Mouse (Mus musculus) MEL (cell line): ENCODE results near the gene Ift81. TPM values are rescaled to one million over a fixed set of nuclear protein-coding genes. Genes with fewer than 3 reads are reported as not detected.

Experiments used
- DNase-seq: peaks from one replicate; pipeline ENCODE4 v3.0.0; 2011; ENCODE audit warnings: low read depth, low spot score
- H3K27ac ChIP-seq: 2 replicates; pipeline ENCODE4 v1.5.1; 2012; ENCODE audit warnings: low read depth, mild to moderate bottlenecking, control low read depth, low read length, moderate library complexity; ENCODE audit not compliant: control insufficient read depth
- H3K27me3 ChIP-seq, 2 experiments: fragments of 150-350 bp in 1 of 2; sonication (generic) in 1 of 2; 2 replicates each; pipeline ENCODE4 v1.6.1; 2012; ENCODE audit warnings: low read length in 2 of 2, mild to moderate bottlenecking in 2 of 2, improper control_type of control experiment in 1 of 2, moderate library complexity in 1 of 2; ENCODE audit not compliant: insufficient read depth in 2 of 2, control insufficient read depth in 1 of 2
- H3K36me3 ChIP-seq, 2 experiments: 2 replicates each; pipeline ENCODE4 v1.6.1; 2012 to 2014; ENCODE audit warnings: low read length in 2 of 2, improper control_type of control experiment in 1 of 2, inconsistent platforms in 1 of 2, mild to moderate bottlenecking in 1 of 2; ENCODE audit not compliant: insufficient read depth in 2 of 2, control insufficient read depth in 1 of 2
- H3K4me1 ChIP-seq, 2 experiments: fragments of 150-350 bp in 1 of 2; sonication (generic) in 1 of 2; 2 replicates each; pipeline ENCODE4 v1.6.1; 2012; ENCODE audit warnings: low read length in 2 of 2, improper control_type of control experiment in 1 of 2, mild to moderate bottlenecking in 1 of 2; ENCODE audit not compliant: insufficient read depth in 2 of 2, control insufficient read depth in 1 of 2
- H3K4me3 ChIP-seq, 2 experiments: fragments of 150-350 bp in 1 of 2; sonication (generic) in 1 of 2; 2 replicates each; pipeline ENCODE4 v1.5.1; 2012; ENCODE audit warnings: low read depth in 2 of 2, low read length in 2 of 2, mild to moderate bottlenecking in 2 of 2, moderate library complexity in 2 of 2, control low read depth in 1 of 2, improper control_type of control experiment in 1 of 2; ENCODE audit not compliant: control insufficient read depth in 1 of 2, insufficient read depth in 1 of 2
- H3K79me2 ChIP-seq: 2 replicates; pipeline ENCODE4 v1.6.1; 2012; ENCODE audit warnings: mild to moderate bottlenecking, low read length, moderate library complexity; ENCODE audit not compliant: control insufficient read depth, poor library complexity, insufficient read depth
- H3K9ac ChIP-seq: 2 replicates; pipeline ENCODE4 v1.6.1; 2012; ENCODE audit warnings: low read depth, mild to moderate bottlenecking, control low read depth, low read length, moderate library complexity; ENCODE audit not compliant: control insufficient read depth, poor library complexity, severe bottlenecking
- H3K9me3 ChIP-seq: fragments of 150-350 bp; sonication (generic); replicated peaks from 2 replicates; pipeline ENCODE4 v1.6.1; 2012; ENCODE audit warnings: mild to moderate bottlenecking, low read length, improper control_type of control experiment, moderate library complexity; ENCODE audit not compliant: insufficient read depth
- BHLHE40 ChIP-seq: IDR thresholded peaks from 2 replicates; pipeline ENCODE4 v1.6.1; 2012; ENCODE audit warnings: low read depth, mild to moderate bottlenecking, inconsistent platforms, low read length, improper control_type of control experiment, borderline replicate concordance
- CHD1 ChIP-seq: IDR thresholded peaks from 2 replicates; pipeline ENCODE4 v1.6.1; 2012; ENCODE audit warnings: low read depth, mild to moderate bottlenecking, inconsistent platforms, low read length, improper control_type of control experiment
- CHD2 ChIP-seq: IDR thresholded peaks from 2 replicates; pipeline ENCODE4 v1.6.1; 2011; ENCODE audit warnings: low read length, improper control_type of control experiment
- CTCF ChIP-seq, 3 experiments: IDR thresholded peaks in 2 of 3; conservative IDR thresholded peaks in 1 of 3; 2 replicates each; pipeline ENCODE4 v1.5.1; 2011 to 2012; ENCODE audit warnings: low read length in 3 of 3, low read depth in 2 of 3, mild to moderate bottlenecking in 2 of 3, improper control_type of control experiment in 1 of 3, inconsistent platforms in 1 of 3, mixed read lengths in 1 of 3, moderate library complexity in 1 of 3; ENCODE audit not compliant: control insufficient read depth in 1 of 3, insufficient read depth in 1 of 3, poor library complexity in 1 of 3, severe bottlenecking in 1 of 3
- E2F4 ChIP-seq: IDR thresholded peaks from 2 replicates; pipeline ENCODE4 v1.6.1; 2011; ENCODE audit warnings: low read depth, low read length, improper control_type of control experiment, borderline replicate concordance
- EP300 ChIP-seq, 2 experiments: IDR thresholded peaks; 2 replicates each; pipeline ENCODE4 v1.6.1; 2011; ENCODE audit warnings: improper control_type of control experiment in 2 of 2, low read length in 2 of 2, low read depth in 1 of 2, mild to moderate bottlenecking in 1 of 2
- ETS1 ChIP-seq: IDR thresholded peaks from 2 replicates; pipeline ENCODE4 v1.6.1; 2012; ENCODE audit warnings: low read depth, mild to moderate bottlenecking, inconsistent platforms, low read length, improper control_type of control experiment, moderate library complexity
- GABPA ChIP-seq: IDR thresholded peaks from 2 replicates; pipeline ENCODE4 v1.6.1; 2012; ENCODE audit warnings: low read depth, mild to moderate bottlenecking, inconsistent platforms, low read length, improper control_type of control experiment, moderate library complexity
- GATA1 ChIP-seq: IDR thresholded peaks from 2 replicates; pipeline ENCODE4 v1.6.1; 2011; ENCODE audit warnings: low read depth, low read length, improper control_type of control experiment
- HCFC1 ChIP-seq: IDR thresholded peaks from 2 replicates; pipeline ENCODE4 v1.6.1; 2012; ENCODE audit warnings: low read depth, mild to moderate bottlenecking, inconsistent platforms, low read length, improper control_type of control experiment, moderate library complexity
- JUND ChIP-seq: IDR thresholded peaks from 2 replicates; pipeline ENCODE4 v1.6.1; 2011; ENCODE audit warnings: low read depth, mild to moderate bottlenecking, improper control_type of control experiment, low read length
- MAFK ChIP-seq: IDR thresholded peaks from 2 replicates; pipeline ENCODE4 v1.6.1; 2011; ENCODE audit warnings: low read depth, mild to moderate bottlenecking, low read length, improper control_type of control experiment, borderline replicate concordance
- MAX ChIP-seq: IDR thresholded peaks from 2 replicates; pipeline ENCODE4 v1.6.1; 2011; ENCODE audit warnings: low read length, improper control_type of control experiment
- MAZ ChIP-seq: IDR thresholded peaks from 2 replicates; pipeline ENCODE4 v1.6.1; 2012; ENCODE audit warnings: low read depth, mild to moderate bottlenecking, inconsistent platforms, low read length, improper control_type of control experiment
- MEF2A ChIP-seq: IDR thresholded peaks from 2 replicates; pipeline ENCODE4 v1.6.1; 2014; ENCODE audit warnings: low read depth, mild to moderate bottlenecking, inconsistent platforms, low read length, improper control_type of control experiment; ENCODE audit not compliant: poor library complexity, insufficient replicate concordance, severe bottlenecking; ENCODE audit errors: extremely low read depth
- MXI1 ChIP-seq: IDR thresholded peaks from 2 replicates; pipeline ENCODE4 v1.6.1; 2011; ENCODE audit warnings: mild to moderate bottlenecking, low read depth, low read length, improper control_type of control experiment
- MYB ChIP-seq: IDR thresholded peaks from 2 replicates; pipeline ENCODE4 v1.6.1; 2011; ENCODE audit warnings: mild to moderate bottlenecking, low read depth, low read length, improper control_type of control experiment
- NELFE ChIP-seq: IDR thresholded peaks from 2 replicates; pipeline ENCODE4 v1.6.1; 2011; ENCODE audit warnings: low read depth, low read length, improper control_type of control experiment
- NRF1 ChIP-seq: IDR thresholded peaks from 2 replicates; pipeline ENCODE4 v1.6.1; 2014; ENCODE audit warnings: low read depth, mild to moderate bottlenecking, inconsistent platforms, low read length, improper control_type of control experiment, moderate library complexity; ENCODE audit not compliant: poor library complexity, insufficient read depth, severe bottlenecking
- POLR2A ChIP-seq, 2 experiments: IDR thresholded peaks; 2 replicates each; pipeline ENCODE4 v1.6.1; 2011 to 2012; ENCODE audit warnings: low read length in 2 of 2, mild to moderate bottlenecking in 2 of 2, control low read depth in 1 of 2, improper control_type of control experiment in 1 of 2, low read depth in 1 of 2, moderate library complexity in 1 of 2; ENCODE audit not compliant: control insufficient read depth in 1 of 2, insufficient read depth in 1 of 2, poor library complexity in 1 of 2
- POLR2AphosphoS2 ChIP-seq: IDR thresholded peaks from 2 replicates; pipeline ENCODE4 v1.6.1; 2011; ENCODE audit warnings: low read length, improper control_type of control experiment
- POLR2AphosphoS5 ChIP-seq: IDR thresholded peaks from 2 replicates; pipeline ENCODE4 v1.6.1; 2012; ENCODE audit warnings: low read depth, borderline replicate concordance, mild to moderate bottlenecking, inconsistent platforms, low read length, moderate library complexity, mixed read lengths
- RAD21 ChIP-seq: IDR thresholded peaks from 2 replicates; pipeline ENCODE4 v1.6.1; 2011; ENCODE audit warnings: mild to moderate bottlenecking, low read depth, low read length, improper control_type of control experiment
- RCOR1 ChIP-seq: IDR thresholded peaks from 2 replicates; pipeline ENCODE4 v1.6.1; 2012; ENCODE audit warnings: low read depth, mild to moderate bottlenecking, inconsistent platforms, low read length, improper control_type of control experiment
- SIN3A ChIP-seq: IDR thresholded peaks from 2 replicates; pipeline ENCODE4 v1.6.1; 2012; ENCODE audit warnings: low read length, improper control_type of control experiment, inconsistent platforms
- TAL1 ChIP-seq: IDR thresholded peaks from 2 replicates; pipeline ENCODE4 v1.6.1; 2012; ENCODE audit warnings: mild to moderate bottlenecking, inconsistent platforms, low read length, moderate library complexity, mixed read lengths
- TBP ChIP-seq: IDR thresholded peaks from 2 replicates; pipeline ENCODE4 v1.8.0; 2011; ENCODE audit warnings: low read depth, low read length, improper control_type of control experiment
- TCF12 ChIP-seq: IDR thresholded peaks from 2 replicates; pipeline ENCODE4 v1.6.1; 2014; ENCODE audit warnings: low read depth, mild to moderate bottlenecking, inconsistent platforms, low read length, improper control_type of control experiment, moderate library complexity
- UBTF ChIP-seq: IDR thresholded peaks from 2 replicates; pipeline ENCODE4 v1.6.1; 2012; ENCODE audit warnings: low read depth, mild to moderate bottlenecking, inconsistent platforms, low read length, improper control_type of control experiment, moderate library complexity, borderline replicate concordance; ENCODE audit not compliant: insufficient read depth
- USF1 ChIP-seq: IDR thresholded peaks from 2 replicates; pipeline ENCODE4 v1.6.1; 2014; ENCODE audit warnings: low read depth, mild to moderate bottlenecking, inconsistent platforms, low read length, improper control_type of control experiment, moderate library complexity
- USF2 ChIP-seq, 2 experiments: IDR thresholded peaks; 2 replicates each; pipeline ENCODE4 v1.6.1; 2011 to 2012; ENCODE audit warnings: improper control_type of control experiment in 2 of 2, low read length in 2 of 2, borderline replicate concordance in 1 of 2, inconsistent platforms in 1 of 2, low read depth in 1 of 2, mild to moderate bottlenecking in 1 of 2; ENCODE audit not compliant: insufficient read depth in 1 of 2
- ZC3H11A ChIP-seq: IDR thresholded peaks from 2 replicates; pipeline ENCODE4 v1.6.1; 2012; ENCODE audit warnings: low read depth, mild to moderate bottlenecking, inconsistent platforms, low read length, improper control_type of control experiment
- ZKSCAN1 ChIP-seq: IDR thresholded peaks from 2 replicates; pipeline ENCODE4 v1.6.1; 2012; ENCODE audit warnings: low read depth, mild to moderate bottlenecking, inconsistent platforms, low read length, improper control_type of control experiment, moderate library complexity
- ZMIZ1 ChIP-seq: IDR thresholded peaks from 2 replicates; pipeline ENCODE4 v1.6.1; 2012; ENCODE audit warnings: low read depth, mild to moderate bottlenecking, inconsistent platforms, low read length, improper control_type of control experiment, moderate library complexity
- ZNF384 ChIP-seq: IDR thresholded peaks from 2 replicates; pipeline ENCODE4 v1.6.1; 2012; ENCODE audit warnings: low read depth, mild to moderate bottlenecking, inconsistent platforms, low read length, improper control_type of control experiment
- polyA plus RNA-seq, 2 experiments: library from polyadenylated mRNA; stranded (reverse) in 1 of 2; unstranded in 1 of 2; fragments of >175 nt in 1 of 2; fragments of >200 nt in 1 of 2; gene quantifications; 2 replicates each; pipeline versions ENCODE4 v1.2.1 to v1.2.4; 2012; ENCODE audit warnings: low replicate concordance in 2 of 2, low read depth in 1 of 2; ENCODE audit not compliant: insufficient read length in 2 of 2, insufficient read depth in 1 of 2, missing spikeins in 1 of 2
- total RNA-seq: library from RNA; depleted of rRNA; stranded (reverse); fragments of 300-350 nt; gene quantifications from 2 replicates; pipeline ENCODE4 v1.2.3, GENCODE M21; 2012; rRNA removed

Ift81 gene
- total RNA-seq (1.5 TPM in 2 replicates), polyA plus RNA-seq (1 to 10 TPM in 1 of 2 experiments, not detected in 1; 1.9 TPM)

DNA sequence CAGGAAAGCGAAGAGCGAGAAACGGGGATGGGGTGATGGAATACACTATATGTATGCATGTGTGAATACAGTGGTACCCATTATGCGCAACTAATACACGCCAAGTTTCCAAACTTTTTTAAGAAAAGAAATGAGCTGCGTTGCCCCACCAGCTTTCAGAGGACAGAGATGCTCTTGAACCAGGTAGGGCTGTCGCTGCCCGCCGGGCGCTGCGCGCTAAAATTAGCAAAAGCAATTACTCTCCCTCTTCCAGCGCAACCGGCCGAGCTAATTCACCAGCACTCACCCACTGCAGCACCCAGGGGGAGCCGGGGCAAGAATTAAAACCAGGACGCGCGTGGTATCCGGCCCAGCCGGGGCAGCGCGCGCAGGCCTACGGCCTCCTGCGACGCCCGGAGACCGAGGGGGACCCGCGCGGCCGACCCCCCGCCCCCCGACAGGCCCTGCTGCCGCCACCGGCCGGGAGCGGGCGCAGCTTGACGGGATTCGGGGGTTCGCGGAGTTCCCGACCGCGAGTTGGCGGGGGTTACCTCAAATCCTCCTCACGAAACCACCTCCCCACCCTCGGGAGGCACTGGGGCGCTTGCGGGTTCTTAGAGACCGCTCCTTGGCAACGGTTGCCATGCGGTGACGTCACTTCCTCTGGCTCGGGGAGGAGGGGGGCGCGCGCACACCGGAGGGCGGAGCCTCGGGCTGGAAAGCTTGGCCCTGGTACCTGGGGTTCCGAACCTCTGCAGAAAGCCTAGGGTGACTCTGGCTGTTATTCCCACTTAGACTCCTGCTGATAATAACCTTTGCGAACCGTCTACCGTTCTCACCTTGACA lies at the start of gene Ift81:
Gene Ift81 (minus strand): TSS at position 611 of the 825 bp plus-strand sequence.
- Histone ChIP-seq H3K4me3 (peak within 1 kb of the TSS; percentile 60 to 78), H3K27me3 (no peaks in the 10 kb centered on the region), H3K4me1 (peaks cover 0 to 4% of the 10 kb centered on the region in 2 experiments; a peak in 2 of 4 replicates), H3K36me3 (peaks cover 0 to 7% of the 10 kb centered on the region in 2 experiments; a peak in 2 of 4 replicates), H3K9me3 (no peaks in the 10 kb centered on the region), H3K9ac (peak within 1 kb of the TSS; percentile 70), H3K27ac (no peak within 1 kb of the TSS), H3K79me2 (no peaks in the 10 kb centered on the region)
- peak; percentile 96 for DNase-seq
- no peak for TF ChIP-seq RCOR1
- no peak for TF ChIP-seq USF2 (IDR thresholded peaks at IDR 0.05; ENCODE audit: borderline replicate concordance in 1 of 2, insufficient read depth in 1 of 2, low read depth in 1 of 2, low read length in 2 of 2)
- 0 out of 4 replicates have a peak, but pooled peaks of 1 of the 2 experiments have one; percentile 14 for TF ChIP-seq EP300 (IDR thresholded peaks at IDR 0.05; ENCODE audit: low read depth in 1 of 2, low read length in 2 of 2)
- no peak for TF ChIP-seq UBTF
- peak; percentile 60 for TF ChIP-seq NELFE
- TF ChIP-seq E2F4 = no peak
- no peak for TF ChIP-seq ZNF384
- TF ChIP-seq ZKSCAN1 = no peak
- TF ChIP-seq TAL1 = no peak
- no peak for TF ChIP-seq CHD2
- TF ChIP-seq CHD1 = no peak
- peak; percentile 51; the same call in 1 of the 2 replicates for TF ChIP-seq POLR2AphosphoS2
- peak; percentile 59; the same call in 1 of the 2 replicates for TF ChIP-seq NRF1
- no peak for TF ChIP-seq GABPA
- TF ChIP-seq TCF12 = peak; percentile 8; the same call in 1 of the 2 replicates
- TF ChIP-seq MAFK = no peak
- TF ChIP-seq POLR2A (IDR thresholded peaks at IDR 0.05; ENCODE audit: control insufficient read depth in 1 of 2, insufficient read depth in 1 of 2, low read depth in 1 of 2, low read length in 2 of 2, poor library complexity in 1 of 2) = peak in 1 of 2 experiments; percentile 67; a peak in 2 of 4 replicates
- no peak for TF ChIP-seq ZC3H11A
- TF ChIP-seq ETS1 = no peak
- TF ChIP-seq MYB = no peak
- TF ChIP-seq MAZ = peak; percentile 96
- peak; percentile 66 for TF ChIP-seq HCFC1
- no peak for TF ChIP-seq GATA1
- TF ChIP-seq RAD21 = no peak
- TF ChIP-seq ZMIZ1 = no peak
- no peak for TF ChIP-seq USF1
- TF ChIP-seq TBP = no peak
- TF ChIP-seq POLR2AphosphoS5 = no peak
- no peak for TF ChIP-seq BHLHE40
- TF ChIP-seq MAX = no peak
- peak; percentile 78 for TF ChIP-seq SIN3A
- no peak for TF ChIP-seq JUND
- no peak for TF ChIP-seq CTCF (IDR thresholded peaks at IDR 0.05 in 2 of 3, conservative IDR thresholded peaks at IDR 0.05 in 1 of 3; ENCODE audit: control insufficient read depth in 1 of 3, insufficient read depth in 1 of 3, low read depth in 2 of 3, low read length in 3 of 3, poor library complexity in 1 of 3, severe bottlenecking in 1 of 3)
- no peak for TF ChIP-seq MEF2A
- TF ChIP-seq MXI1 = peak; percentile 73
